Mouse (Mus musculus) kidney, adult 2 months (tissue): ENCODE results near the gene Cd82. TPM values are rescaled to one million over a fixed set of nuclear protein-coding genes. Genes with fewer than 3 reads are reported as not detected.

Source experiments
- DNase-seq: peaks from one replicate; pipeline ENCODE4 v3.0.0; 2021
- H3K27ac ChIP-seq: fragments of 200-500 bp; 2 replicates; pipeline ENCODE4 v1.5.1; 2012; ENCODE audit warnings: low read depth, low read length, control low read depth, inconsistent platforms; ENCODE audit not compliant: insufficient read depth
- H3K27me3 ChIP-seq: fragments of 200-500 bp; replicated peaks from 2 replicates; pipeline ENCODE4 v1.6.1; 2012; ENCODE audit warnings: mild to moderate bottlenecking, moderate library complexity, low read length, inconsistent platforms; ENCODE audit not compliant: control insufficient read depth, insufficient read depth
- H3K36me3 ChIP-seq: fragments of 200-500 bp; 2 replicates; pipeline ENCODE4 v1.6.1; 2012; ENCODE audit warnings: mild to moderate bottlenecking, moderate library complexity, low read length, inconsistent platforms; ENCODE audit not compliant: control insufficient read depth, insufficient read depth
- H3K4me1 ChIP-seq: fragments of 200-500 bp; 2 replicates; pipeline ENCODE4 v1.6.1; 2011; ENCODE audit warnings: low read length; ENCODE audit not compliant: control insufficient read depth, insufficient read depth
- H3K4me3 ChIP-seq: fragments of 200-500 bp; 2 replicates; pipeline ENCODE4 v1.5.1; 2011; ENCODE audit warnings: mild to moderate bottlenecking, low read depth, low read length, control low read depth; ENCODE audit not compliant: insufficient read depth
- CTCF ChIP-seq: fragments of 200-500 bp; conservative IDR thresholded peaks from 2 replicates; pipeline ENCODE4 v1.5.1; 2011; ENCODE audit warnings: low read depth, mild to moderate bottlenecking, control low read depth, low read length, moderate library complexity, mixed read lengths; ENCODE audit not compliant: insufficient read depth, insufficient read length
- POLR2A ChIP-seq: fragments of 200-500 bp; IDR thresholded peaks from one replicate; pipeline ENCODE4 v1.6.1; 2011; ENCODE audit warnings: low read depth, low read length, control low read depth
- WGBS: fragments of 180-500 bp; shearing (Covaris S2); methylation state at CpG from one replicate; pipeline ENCODE4 v1.1.7; 2018; 5-methylcytosine and 5-hydroxymethylcytosine counted together
- polyA plus RNA-seq: library from polyadenylated mRNA; depleted of rRNA; stranded (reverse); fragments of >200 nt; gene quantifications from 2 replicates; pipeline ENCODE4 v1.2.3, GENCODE M21; 2012

Gene Cd82
- polyA plus RNA-seq, 1 experiment, result 200 TPM

- no peak overlapping the region for H3K4me3 ChIP-seq
- H3K4me1 ChIP-seq, result peaks cover 62% of the 10 kb centered on the region
- TF ChIP-seq CTCF (no peak), POLR2A (no peak)
- no peak for DNase-seq
- peak overlapping the region; percentile 32; the same call in 1 of the 2 replicates for H3K27ac ChIP-seq
- 76% methylated on average over 7 of the region's 7 CpGs for WGBS
- H3K36me3 ChIP-seq, result no peaks in the 10 kb centered on the region
- no peaks in the 10 kb centered on the region for H3K27me3 ChIP-seq
Measured at GRCm38 (mm10) chr2:93450695-93451094, 12.2 kb downstream of the Cd82 start.

GRCm38 (mm10) chr2:93449657-93450056 lies 13.3 kb downstream of the Cd82 start:
- no peaks in the 10 kb centered on the region for H3K27me3 ChIP-seq
- no peaks in the 10 kb centered on the region for H3K36me3 ChIP-seq
- peaks cover 68% of the 10 kb centered on the region for H3K4me1 ChIP-seq
- no peak overlapping the region for H3K27ac ChIP-seq
- no peak overlapping the region for H3K4me3 ChIP-seq
- no peak for TF ChIP-seq POLR2A
- no peak for TF ChIP-seq CTCF
- DNase-seq, result no peak
- 80% methylated on average over 2 of the region's 2 CpGs for WGBS

- DNase-seq, result no peak
- Histone ChIP-seq H3K4me3 (no peak overlapping the region), H3K27ac (0 out of 2 replicates have a peak overlapping the region, but pooled peaks have one; percentile 7), H3K27me3 (no peaks in the 10 kb centered on the region), H3K4me1 (peaks cover 69% of the 10 kb centered on the region), H3K36me3 (no peaks in the 10 kb centered on the region)
- TF ChIP-seq POLR2A (no peak), CTCF (no peak)
- WGBS, result 77% methylated on average over 5 of the region's 5 CpGs
Measured at GRCm38 (mm10) chr2:93448774-93449173, 14.2 kb downstream of the Cd82 start.

- TF ChIP-seq CTCF (no peak), POLR2A (no peak)
- Histone ChIP-seq H3K27ac (peak overlapping the region; percentile 47), H3K4me3 (no peak overlapping the region), H3K4me1 (peaks cover 79% of the 10 kb centered on the region), H3K27me3 (no peaks in the 10 kb centered on the region), H3K36me3 (no peaks in the 10 kb centered on the region)
- no peak for DNase-seq
- WGBS, result 72% methylated on average over 6 of the region's 6 CpGs
Measured at GRCm38 (mm10) chr2:93447500-93448249, 15.3 kb downstream of the Cd82 start.

- 52% methylated on average over 13 of the region's 13 CpGs for WGBS
Measured at GRCm38 (mm10) chr2:93446606-93447353, 16.2 kb downstream of the Cd82 start.

GRCm38 (mm10) chr2:93445237-93445651 lies 17.7 kb downstream of the Cd82 start:
- Histone ChIP-seq H3K27me3 (no peaks in the 10 kb centered on the region), H3K36me3 (no peaks in the 10 kb centered on the region), H3K27ac (peak overlapping the region; percentile 89), H3K4me3 (no peak overlapping the region), H3K4me1 (peaks cover 63% of the 10 kb centered on the region)
- 19% methylated on average over 5 of the region's 5 CpGs for WGBS
- no peak for TF ChIP-seq CTCF
- no peak for TF ChIP-seq POLR2A
- DNase-seq, result peak; percentile 67

More at GRCm38 (mm10) chr2:93446606-93447353, 16.2 kb downstream of the Cd82 start:
- Histone ChIP-seq H3K27ac (peak overlapping the region; percentile 47), H3K4me1 (peaks cover 71% of the 10 kb centered on the region), H3K36me3 (no peaks in the 10 kb centered on the region), H3K4me3 (no peak overlapping the region), H3K27me3 (no peaks in the 10 kb centered on the region)
- no peak for TF ChIP-seq POLR2A
- no peak for TF ChIP-seq CTCF
- peak; percentile 53 for DNase-seq

- WGBS, result 73% methylated on average over 7 of the region's 7 CpGs
- Histone ChIP-seq H3K36me3 (no peaks in the 10 kb centered on the region), H3K27me3 (no peaks in the 10 kb centered on the region), H3K4me1 (peaks cover 69% of the 10 kb centered on the region), H3K4me3 (no peak overlapping the region), H3K27ac (peak overlapping the region; percentile 89)
- DNase-seq, result no peak
- TF ChIP-seq CTCF, result no peak
- no peak for TF ChIP-seq POLR2A
Measured at GRCm38 (mm10) chr2:93444280-93444679, 18.7 kb downstream of the Cd82 start.
